Mouse (Mus musculus) cortical plate, adult 2 months (tissue): ENCODE measurements at regions not wholly inside any gene's neighbourhood (a gene's known extent, or its start where the extent isn't known, plus 50 kb on each side); places are given as distances from the start of the nearest gene placed in this dataset.

Experiments
- H3K27ac ChIP-seq: fragments of 200-500 bp; 2 replicates; pipeline ENCODE4 v1.5.1; 2012; ENCODE audit warnings: low read length, control low read depth, inconsistent platforms; ENCODE audit not compliant: insufficient read depth
- H3K4me1 ChIP-seq: fragments of 200-500 bp; 2 replicates; pipeline ENCODE4 v1.6.1; 2011; ENCODE audit warnings: low read length; ENCODE audit not compliant: control insufficient read depth, insufficient read depth
- H3K4me3 ChIP-seq: fragments of 200-500 bp; 2 replicates; pipeline ENCODE4 v1.5.1; 2011; ENCODE audit warnings: mild to moderate bottlenecking, low read length, control low read depth; ENCODE audit not compliant: insufficient read depth
- CTCF ChIP-seq: fragments of 200-500 bp; IDR thresholded peaks from 2 replicates; pipeline ENCODE4 v1.5.1; 2011; ENCODE audit warnings: mild to moderate bottlenecking, control low read depth, low read length; ENCODE audit not compliant: insufficient read depth; ENCODE audit errors: extremely low read depth
- POLR2A ChIP-seq: fragments of 200-500 bp; IDR thresholded peaks from 2 replicates; pipeline ENCODE4 v1.6.1; 2011; ENCODE audit warnings: mild to moderate bottlenecking, low read length, control low read depth; ENCODE audit not compliant: insufficient read depth; ENCODE audit errors: extremely low read depth

GRCm38 (mm10) chr12:77179138-77179537, 58.8 kb upstream of the Fut8 start:
- H3K4me1 ChIP-seq: no peaks in the 10 kb centered on the region
- no peak overlapping the region for H3K4me3 ChIP-seq
- TF ChIP-seq CTCF (no peak), POLR2A (no peak)
- no peak overlapping the region for H3K27ac ChIP-seq

- Histone ChIP-seq H3K4me3 (no peak overlapping the region), H3K4me1 (no peaks in the 10 kb centered on the region), H3K27ac (no peak overlapping the region)
- TF ChIP-seq POLR2A: no peak
- TF ChIP-seq CTCF: no peak
These were observed 59.9 kb upstream of the Fut8 start for GRCm38 (mm10) chr12:77177811-77178578.

GRCm38 (mm10) chr12:77177303-77177702, 60.6 kb upstream of the Fut8 start:
- Histone ChIP-seq H3K4me1 (no peaks in the 10 kb centered on the region), H3K4me3 (no peak overlapping the region), H3K27ac (no peak overlapping the region)
- TF ChIP-seq CTCF (no peak), POLR2A (no peak)

- TF ChIP-seq POLR2A (no peak), CTCF (no peak)
- Histone ChIP-seq H3K4me1 (no peaks in the 10 kb centered on the region), H3K4me3 (no peak overlapping the region), H3K27ac (no peak overlapping the region)
These were observed 63.9 kb upstream of the Fut8 start for GRCm38 (mm10) chr12:77174032-77174431.

- TF ChIP-seq CTCF (no peak), POLR2A (no peak)
- Histone ChIP-seq H3K4me3 (no peak overlapping the region), H3K4me1 (no peaks in the 10 kb centered on the region), H3K27ac (no peak overlapping the region)
These were observed 65.4 kb upstream of the Fut8 start for GRCm38 (mm10) chr12:77172540-77172939.

GRCm38 (mm10) chr12:77170257-77170656, 67.7 kb upstream of the Fut8 start:
- no peak overlapping the region for H3K27ac ChIP-seq
- no peak overlapping the region for H3K4me3 ChIP-seq
- TF ChIP-seq POLR2A: no peak
- TF ChIP-seq CTCF: no peak
- H3K4me1 ChIP-seq: no peaks in the 10 kb centered on the region

GRCm38 (mm10) chr12:77168367-77168766, 69.6 kb upstream of the Fut8 start:
- Histone ChIP-seq H3K4me3 (no peak overlapping the region), H3K27ac (no peak overlapping the region), H3K4me1 (no peaks in the 10 kb centered on the region)
- TF ChIP-seq POLR2A (no peak), CTCF (no peak)

GRCm38 (mm10) chr12:77156698-77157097, 81.2 kb upstream of the Fut8 start:
- Histone ChIP-seq H3K4me3 (no peak overlapping the region), H3K4me1 (no peaks in the 10 kb centered on the region), H3K27ac (no peak overlapping the region)
- TF ChIP-seq POLR2A: no peak
- no peak for TF ChIP-seq CTCF

GRCm38 (mm10) chr12:77155626-77156025, 82.3 kb upstream of the Fut8 start:
- no peak overlapping the region for H3K4me3 ChIP-seq
- no peak overlapping the region for H3K27ac ChIP-seq
- no peaks in the 10 kb centered on the region for H3K4me1 ChIP-seq
- TF ChIP-seq CTCF (no peak), POLR2A (no peak)

GRCm38 (mm10) chr12:77151471-77151870, 86.5 kb upstream of the Fut8 start:
- Histone ChIP-seq H3K27ac (no peak overlapping the region), H3K4me1 (no peaks in the 10 kb centered on the region), H3K4me3 (no peak overlapping the region)
- TF ChIP-seq CTCF (no peak), POLR2A (no peak)

- TF ChIP-seq CTCF (no peak), POLR2A (no peak)
- Histone ChIP-seq H3K4me3 (no peak overlapping the region), H3K4me1 (no peaks in the 10 kb centered on the region), H3K27ac (no peak overlapping the region)
These were observed 88.1 kb upstream of the Fut8 start for GRCm38 (mm10) chr12:77149835-77150234.
